Mouse (Mus musculus) ZHBTc4 (cell line): Measurements from ENCODE around the gene Srpk2.
"Not testable (repeated sequence)": the region's sequence is repeated elsewhere in the genome, so short reads cannot be mapped to it uniquely, and the experiment has no call there.

Experiments used
- DNase-seq: peaks from one replicate; pipeline ENCODE4 v3.0.0-alpha.2; 2011; ENCODE audit warnings: low read depth, low spot score

The Srpk2 gene

DNA sequence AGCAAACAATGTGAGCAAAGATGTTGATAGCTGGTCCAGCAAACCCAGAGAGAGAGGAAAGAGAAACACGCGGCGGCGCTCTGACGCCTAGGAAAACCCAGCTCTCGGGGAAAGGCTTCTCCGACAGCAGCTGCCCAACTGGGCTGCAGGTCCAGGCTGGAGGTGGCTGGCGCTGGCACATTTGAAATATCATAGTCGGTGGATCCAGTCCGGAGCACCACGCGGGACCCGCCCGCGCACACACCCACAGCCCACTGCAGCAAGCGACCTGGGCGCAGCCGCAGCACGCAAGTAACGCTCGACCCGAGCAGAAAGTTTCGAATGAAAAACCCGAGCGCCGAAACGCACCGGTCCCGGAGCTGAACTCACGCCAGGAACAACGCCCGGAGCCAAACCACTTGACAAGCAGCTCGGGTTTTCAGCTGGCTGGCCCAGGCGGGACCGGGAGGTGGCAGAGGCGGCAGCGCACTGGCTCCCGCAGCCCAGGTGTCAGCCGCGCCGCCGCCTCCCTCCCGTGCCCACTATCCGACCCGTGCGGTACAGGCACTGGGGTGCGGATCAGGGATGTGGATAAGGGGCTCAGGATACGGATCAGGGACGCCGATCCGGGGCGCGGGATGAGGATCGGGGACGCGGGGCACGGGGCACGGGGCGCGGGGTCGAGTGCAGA, 9.5 kb downstream of the Srpk2 start:
- peak; percentile 75 for DNase-seq

DNA sequence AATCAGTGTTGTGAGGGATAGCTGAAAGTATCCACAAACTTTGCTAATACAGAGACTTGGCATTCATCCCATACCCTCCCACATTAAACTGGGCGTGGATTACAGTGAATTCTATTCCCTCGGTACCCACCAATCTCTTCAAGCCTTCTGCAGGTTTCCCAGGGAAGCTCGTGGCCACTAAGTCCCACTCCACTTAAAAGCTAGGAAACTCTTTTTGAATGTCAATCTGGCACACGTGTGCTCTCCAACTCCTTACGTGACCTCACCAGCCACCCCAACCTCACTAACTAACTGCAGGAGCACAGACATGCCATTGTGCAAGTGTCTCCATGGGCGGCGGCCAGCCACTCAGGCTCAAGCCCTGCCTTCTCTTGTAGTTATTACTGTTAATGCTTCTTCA, 12.3 kb downstream of the Srpk2 start:
- no peak for DNase-seq

GRCm38 (mm10) chr5:23670880-23671279, 13.5 kb downstream of the Srpk2 start:
- peak; percentile 60 for DNase-seq

- DNase-seq, result peak; percentile 74
These were observed 18.5 kb downstream of the Srpk2 start for GRCm38 (mm10) chr5:23665906-23666305.

DNA sequence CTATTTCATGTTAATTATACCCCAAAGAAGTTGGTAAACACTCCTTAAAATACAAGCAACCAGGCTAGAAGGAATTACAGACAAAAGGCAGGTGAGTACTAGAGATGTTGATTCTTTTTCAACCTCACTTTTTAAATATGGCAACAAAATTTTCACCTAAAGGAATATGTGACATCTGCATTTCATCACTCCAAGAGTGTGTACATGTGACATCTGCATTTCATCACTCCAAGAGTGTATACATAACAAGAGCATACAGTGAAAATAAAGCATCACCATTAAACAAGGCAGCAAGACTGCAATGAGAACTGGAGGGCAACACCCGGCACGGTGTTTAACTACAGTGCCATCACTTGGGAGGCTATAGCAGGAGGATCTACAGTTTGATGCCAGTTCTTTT, 23.2 kb downstream of the Srpk2 start:
- DNase-seq, result no peak

DNA sequence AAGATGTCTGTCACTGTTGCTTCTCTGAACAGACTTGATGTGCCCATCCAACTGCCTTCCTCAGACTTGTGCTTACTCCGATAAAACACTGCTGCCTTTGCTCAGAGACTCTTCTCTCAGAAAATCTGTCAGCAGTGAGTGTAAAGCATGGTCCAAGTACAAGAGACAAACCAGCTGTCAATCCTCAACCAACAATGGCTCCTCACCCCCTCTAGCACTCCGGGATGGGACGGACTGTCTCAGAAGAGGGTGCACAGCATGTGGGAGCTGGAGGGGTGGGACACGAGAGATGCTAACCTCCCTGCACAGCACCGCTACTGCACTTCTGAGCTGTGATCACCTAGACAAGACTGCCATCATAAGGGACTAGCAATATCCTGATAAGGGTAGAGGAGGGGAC, 26.4 kb downstream of the Srpk2 start:
- DNase-seq, result no peak

DNA sequence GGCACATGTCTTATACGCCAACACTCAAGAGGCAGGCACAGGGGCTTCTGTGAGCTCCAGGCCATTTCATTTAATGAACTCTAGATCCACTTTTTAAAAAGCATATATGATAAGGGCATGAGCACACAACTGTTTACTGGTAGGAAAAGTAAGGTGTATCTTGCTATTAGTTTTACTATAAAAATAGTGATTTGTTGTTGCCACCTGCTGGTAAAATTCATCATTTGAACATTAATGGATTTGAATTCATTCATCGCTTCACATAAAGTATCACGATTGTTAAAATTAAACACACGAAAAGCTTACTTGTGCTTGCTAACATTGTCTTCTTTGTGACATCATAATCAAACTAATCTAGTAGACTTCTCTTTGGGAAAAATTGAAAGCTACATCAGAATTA, 27.8 kb downstream of the Srpk2 start:
- no peak for DNase-seq

DNA sequence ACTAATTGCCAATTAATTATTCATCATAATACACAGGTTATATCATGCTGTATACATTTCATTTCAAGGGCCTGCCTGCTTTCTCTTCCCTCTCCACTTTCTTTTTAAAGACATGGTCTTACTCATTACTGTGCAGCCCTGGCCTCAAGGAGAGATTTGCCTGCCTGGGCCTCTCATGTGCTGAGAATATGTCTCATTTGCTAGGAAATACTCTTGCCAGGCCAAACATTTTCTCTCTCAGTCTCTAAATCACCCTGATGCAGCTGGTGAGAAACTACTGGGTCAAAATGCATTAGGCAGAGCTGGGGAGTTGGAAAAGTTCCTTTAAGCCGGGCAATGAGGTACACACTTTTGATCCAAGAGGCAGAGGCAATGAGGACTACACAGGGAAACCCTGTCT, 29.4 kb downstream of the Srpk2 start:
- no peak for DNase-seq

- no peak for DNase-seq
These were observed 32.1 kb downstream of the Srpk2 start for GRCm38 (mm10) chr5:23652326-23652725.

DNA sequence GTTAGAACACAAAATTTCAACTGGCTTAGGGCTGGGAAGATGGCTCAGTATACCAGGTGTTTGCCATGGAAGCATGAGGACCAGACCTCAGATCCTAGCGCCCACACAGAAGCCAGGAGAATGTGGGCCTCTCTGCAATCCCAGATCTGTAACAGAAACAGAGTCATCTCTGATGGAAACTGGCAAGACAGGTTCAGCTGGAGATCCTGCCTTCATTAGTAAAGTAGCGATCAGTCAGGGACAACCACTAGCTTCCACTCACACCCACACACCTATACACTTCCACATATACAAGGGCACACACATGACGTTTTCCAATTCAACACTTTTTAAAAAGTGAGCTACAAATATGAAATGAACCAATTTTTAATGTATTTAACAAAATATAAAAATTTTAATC, 32.6 kb downstream of the Srpk2 start:
- DNase-seq, result no peak

DNA sequence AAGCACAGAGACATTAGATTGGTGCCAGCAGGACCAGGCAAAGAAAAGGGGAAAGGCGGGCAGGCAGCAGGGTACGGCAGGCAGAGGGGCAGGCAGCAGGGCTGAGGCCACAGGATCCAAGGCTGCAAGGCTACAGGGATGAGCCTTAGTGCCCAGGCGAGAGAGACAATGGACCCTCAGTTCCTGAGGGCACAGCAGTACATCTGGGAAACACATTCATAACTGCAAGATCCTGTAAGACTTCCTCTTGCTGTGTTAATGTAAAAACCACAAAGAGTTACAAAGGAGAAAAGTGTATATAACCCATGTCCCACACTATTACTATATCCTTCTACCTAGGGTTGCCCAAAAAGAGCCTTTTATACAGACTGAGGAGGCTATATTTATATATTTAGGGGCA, 33.9 kb downstream of the Srpk2 start:
- DNase-seq, result no peak

- no peak for DNase-seq
These were observed 35.2 kb downstream of the Srpk2 start for GRCm38 (mm10) chr5:23649246-23649645.

- peak; percentile 36 for DNase-seq
These were observed 38.7 kb downstream of the Srpk2 start for GRCm38 (mm10) chr5:23645671-23646070.

DNA sequence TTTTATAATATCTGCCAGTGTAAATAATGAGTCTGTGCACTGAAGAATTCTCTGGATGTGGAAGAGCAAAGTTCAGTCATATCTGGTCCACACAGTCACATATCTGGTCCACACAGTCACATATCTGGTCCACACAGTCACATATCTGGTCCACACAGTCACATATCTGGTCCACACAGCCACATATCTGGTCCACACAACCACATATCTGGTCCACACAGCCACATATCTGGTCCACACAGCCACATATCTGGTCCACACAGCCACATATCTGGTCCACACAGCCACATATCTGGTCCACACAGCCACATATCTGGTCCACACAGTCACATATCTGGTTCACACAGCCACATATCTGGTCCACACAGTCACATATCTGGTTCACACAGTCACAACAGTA, 45.2 kb downstream of the Srpk2 start:
- DNase-seq, result not testable (repeated sequence)

GRCm38 (mm10) chr5:23638023-23638422, 46.4 kb downstream of the Srpk2 start:
- DNase-seq, result peak; percentile 21

- DNase-seq, result no peak
These were observed 47.1 kb downstream of the Srpk2 start for GRCm38 (mm10) chr5:23637337-23637736.

DNA sequence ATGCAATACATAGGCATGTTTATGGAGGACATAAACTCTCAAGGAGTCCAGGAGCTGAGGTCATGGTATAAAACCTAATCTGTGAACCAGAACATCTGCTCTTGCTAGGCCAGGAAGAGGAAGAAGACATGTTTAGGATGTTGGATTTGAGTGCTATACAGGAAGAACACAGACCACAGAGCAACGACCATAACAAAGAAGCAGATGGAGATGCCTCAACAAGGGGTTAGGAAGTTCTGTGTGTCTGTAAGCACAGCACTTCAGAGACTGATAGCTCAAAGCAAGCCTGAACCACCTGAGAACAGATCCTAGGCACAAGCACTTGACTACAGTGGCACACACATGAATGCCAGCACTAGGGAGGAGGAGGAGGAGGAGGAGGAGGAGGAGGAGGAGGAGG, 52.9 kb downstream of the Srpk2 start:
- DNase-seq, result no peak

- DNase-seq, result no peak
These were observed 57.2 kb downstream of the Srpk2 start for GRCm38 (mm10) chr5:23627221-23627620.

DNA sequence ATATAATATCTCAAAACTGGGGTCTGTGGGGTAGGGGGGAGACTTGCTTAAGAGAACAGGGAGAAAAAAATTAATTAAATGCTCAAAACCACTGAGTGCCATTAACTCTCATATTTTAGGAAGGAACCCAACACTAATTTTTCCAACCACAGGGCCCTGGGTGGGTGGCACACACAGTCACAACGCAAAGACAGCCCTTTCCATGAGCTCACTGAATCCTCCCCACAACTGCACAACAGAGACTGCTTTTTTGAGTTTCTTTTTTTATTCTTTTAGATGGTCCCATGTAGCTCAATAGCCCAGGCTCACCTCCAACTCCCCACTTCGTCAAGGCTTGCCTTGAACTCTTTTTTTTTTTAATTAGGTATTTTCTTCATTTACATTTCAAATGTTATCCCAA, 58.2 kb downstream of the Srpk2 start:
- DNase-seq, result no peak

GRCm38 (mm10) chr5:23620621-23621020, 63.8 kb downstream of the Srpk2 start:
- DNase-seq, result no peak

- peak; percentile 46 for DNase-seq
These were observed 65.8 kb downstream of the Srpk2 start for GRCm38 (mm10) chr5:23618656-23619055.

GRCm38 (mm10) chr5:23617104-23617415, 67.4 kb downstream of the Srpk2 start:
- no peak for DNase-seq

GRCm38 (mm10) chr5:23616270-23617103, 67.9 kb downstream of the Srpk2 start:
- DNase-seq, result no peak
